Mouse (Mus musculus) kidney, embryonic 16.5 days (tissue): ENCODE data around the gene Syngr3. TPM values are rescaled to one million over a fixed set of nuclear protein-coding genes. Genes with fewer than 3 reads are reported as not detected.
A peak's percentile ranks its signal among the peaks of the same experiment; 100 is the strongest.

ENCODE experiments used
- ATAC-seq: fragments of 200-750 bp; cut with Nextera tagmentation; 2 replicates; pipeline ENCODE4 v1.8.0; 2017; ENCODE audit warnings: moderate TSS enrichment; ENCODE audit not compliant: low FRiP score, low TSS enrichment
- H3K27ac ChIP-seq: fragments of 300-500 bp; sonication (generic); 2 replicates; pipeline ENCODE4 v1.5.1; 2014; ENCODE audit warnings: low read length
- H3K27me3 ChIP-seq: fragments of 300-500 bp; sonication (generic); 2 replicates; pipeline ENCODE4 v1.6.1; 2014; ENCODE audit warnings: low read length, control low read depth, mixed read lengths; ENCODE audit not compliant: insufficient read depth
- H3K36me3 ChIP-seq: fragments of 300-500 bp; sonication (generic); 2 replicates; pipeline ENCODE4 v1.6.1; 2014; ENCODE audit warnings: low read length, control low read depth, mixed read lengths; ENCODE audit not compliant: insufficient read depth
- H3K4me1 ChIP-seq: fragments of 300-500 bp; sonication (generic); 2 replicates; pipeline ENCODE4 v1.6.1; 2014; ENCODE audit warnings: low read length, control low read depth, mixed read lengths; ENCODE audit not compliant: insufficient read depth
- H3K4me2 ChIP-seq: fragments of 300-500 bp; sonication (generic); replicated peaks from 2 replicates; pipeline ENCODE4 v1.6.1; 2014; ENCODE audit warnings: low read depth, low read length
- H3K4me3 ChIP-seq: fragments of 300-500 bp; sonication (generic); 2 replicates; pipeline ENCODE4 v1.5.1; 2014; ENCODE audit warnings: mild to moderate bottlenecking, low read length
- H3K9ac ChIP-seq: fragments of 300-500 bp; sonication (generic); replicated peaks from 2 replicates; pipeline ENCODE4 v1.6.1; 2014; ENCODE audit warnings: low read length
- H3K9me3 ChIP-seq: fragments of 300-500 bp; sonication (generic); 2 replicates; pipeline ENCODE4 v1.6.1; 2016; ENCODE audit warnings: low read length, control low read depth
- WGBS: fragments of 180-500 bp; shearing (Covaris S2); extraction: QIAGEN DNeasy Blood & Tissue Kit; methylation state at CpG from one replicate; pipeline ENCODE4 v1.1.7; 2014; 5-methylcytosine and 5-hydroxymethylcytosine counted together
- polyA plus RNA-seq: library from polyadenylated mRNA; unstranded; fragments of >200 nt; fragmentation: Nextera tagmentation; extraction: Ambion mirVana; gene quantifications from 2 replicates; pipeline ENCODE4 v1.2.1, GENCODE M21; 2015

The Syngr3 gene
- polyA plus RNA-seq, 1 experiment from 2014 or later, result 2.3 TPM

DNA sequence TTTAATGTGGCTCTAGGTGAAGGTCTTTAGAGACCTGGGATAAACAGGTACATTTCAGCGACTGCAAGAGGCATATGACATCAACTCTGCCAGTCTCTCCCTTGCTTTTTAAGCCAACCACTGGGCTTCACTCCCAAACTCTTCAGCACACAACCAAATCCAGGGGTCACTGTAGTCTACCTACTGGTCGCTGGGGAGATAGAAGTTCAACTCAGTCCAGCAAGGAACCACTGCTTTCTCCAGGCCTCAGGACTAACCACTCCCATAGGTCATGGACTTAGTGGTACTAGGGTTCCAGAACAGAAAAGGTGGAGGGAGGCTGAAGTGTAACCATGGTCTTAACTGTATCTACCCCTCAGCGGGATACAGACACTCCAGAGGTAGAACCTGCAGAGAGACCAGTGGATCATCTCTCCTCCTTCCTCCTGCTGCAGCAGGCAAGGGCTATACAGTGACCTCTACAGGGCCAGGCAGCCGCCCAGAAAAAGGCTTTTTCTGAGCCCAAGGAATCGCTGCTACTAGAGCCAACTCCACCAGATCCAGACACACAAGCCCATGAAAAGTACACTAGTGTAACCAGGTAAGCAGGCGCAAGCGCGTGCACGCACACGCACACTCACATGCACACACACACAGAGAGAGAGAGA, 40.9 kb downstream of the Syngr3 start:
- H3K4me1 ChIP-seq, result peaks cover 41% of the 10 kb centered on the region
- H3K27me3 ChIP-seq, result no peaks in the 10 kb centered on the region
- H3K27ac ChIP-seq, result no peak overlapping the region; the same call in 1 of the 2 replicates
- no peak for ATAC-seq
- peak overlapping the region; percentile 97 for H3K4me2 ChIP-seq
- H3K9me3 ChIP-seq, result no peaks in the 10 kb centered on the region
- H3K36me3 ChIP-seq, result no peaks in the 10 kb centered on the region; the same call in 1 of the 2 replicates
- WGBS, result 67% methylated on average over 10 of the region's 10 CpGs
- peak overlapping the region; percentile 83 for H3K9ac ChIP-seq
- H3K4me3 ChIP-seq, result peak overlapping the region; percentile 73

GRCm38 (mm10) chr17:24647493-24647892, 42.3 kb downstream of the Syngr3 start:
- peak overlapping the region; percentile 97 for H3K4me2 ChIP-seq
- peak overlapping the region; percentile 54 for H3K27ac ChIP-seq

GRCm38 (mm10) chr17:24646381-24646780, 43.4 kb downstream of the Syngr3 start:
- Histone ChIP-seq H3K9me3 (no peaks in the 10 kb centered on the region), H3K27me3 (no peaks in the 10 kb centered on the region), H3K4me1 (peaks cover 45% of the 10 kb centered on the region), H3K27ac (peak overlapping the region; percentile 86), H3K4me2 (no peak overlapping the region; the same call in 1 of the 2 replicates), H3K4me3 (no peak overlapping the region), H3K36me3 (peaks cover 3% of the 10 kb centered on the region), H3K9ac (no peak overlapping the region)
- WGBS, result 86% methylated on average over 4 of the region's 4 CpGs
- no peak for ATAC-seq

More at GRCm38 (mm10) chr17:24647493-24647892, 42.3 kb downstream of the Syngr3 start:
- Histone ChIP-seq H3K4me1 (peaks cover 45% of the 10 kb centered on the region), H3K9me3 (no peaks in the 10 kb centered on the region), H3K4me3 (peak overlapping the region; percentile 23), H3K36me3 (peaks cover 3% of the 10 kb centered on the region), H3K27me3 (no peaks in the 10 kb centered on the region), H3K9ac (peak overlapping the region; percentile 28)
- WGBS, result 79% methylated on average over 11 of the region's 11 CpGs
- ATAC-seq, result no peak

DNA sequence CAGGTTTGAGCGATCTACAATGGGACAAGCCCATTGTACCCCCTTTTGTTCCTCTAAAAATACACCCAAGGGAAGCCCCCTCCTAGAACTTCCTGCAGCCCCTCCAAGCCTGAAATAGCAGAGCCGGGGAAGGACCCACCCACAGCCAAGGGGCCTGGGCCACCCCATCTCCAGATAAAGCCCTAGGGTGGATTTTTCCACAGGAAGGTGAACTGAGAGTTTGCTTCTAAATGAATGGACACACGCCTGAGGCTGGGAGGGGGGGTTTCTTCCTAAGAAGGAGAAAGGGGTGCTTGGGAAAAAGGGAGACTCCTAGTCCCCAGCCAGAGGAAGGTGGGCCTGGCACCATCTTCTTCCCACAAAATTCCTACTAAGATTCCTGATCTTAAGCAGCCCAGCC, 43.8 kb downstream of the Syngr3 start:
- 79% methylated on average over 3 of the region's 3 CpGs for WGBS
- Histone ChIP-seq H3K9ac (peak overlapping the region; percentile 61; the same call in 1 of the 2 replicates), H3K4me3 (no peak overlapping the region), H3K27ac (peak overlapping the region; percentile 86), H3K4me2 (peak overlapping the region; percentile 44), H3K27me3 (no peaks in the 10 kb centered on the region), H3K4me1 (peaks cover 45% of the 10 kb centered on the region), H3K36me3 (peaks cover 3% of the 10 kb centered on the region), H3K9me3 (no peaks in the 10 kb centered on the region)
- no peak; the same call in 1 of the 2 replicates for ATAC-seq

GRCm38 (mm10) chr17:24644875-24645721, 44.7 kb downstream of the Syngr3 start:
- 68% methylated on average over 9 of the region's 9 CpGs for WGBS
- no peaks in the 10 kb centered on the region for H3K9me3 ChIP-seq
- peak overlapping the region; percentile 61 for H3K9ac ChIP-seq
- peak overlapping the region; percentile 23 for H3K4me3 ChIP-seq
- peak overlapping the region; percentile 44 for H3K4me2 ChIP-seq
- peak overlapping the region; percentile 86 for H3K27ac ChIP-seq
- ATAC-seq, result peak; percentile 28; the same call in 1 of the 2 replicates
- no peaks in the 10 kb centered on the region for H3K27me3 ChIP-seq
- peaks cover 12% of the 10 kb centered on the region for H3K36me3 ChIP-seq
- peaks cover 39% of the 10 kb centered on the region for H3K4me1 ChIP-seq

DNA sequence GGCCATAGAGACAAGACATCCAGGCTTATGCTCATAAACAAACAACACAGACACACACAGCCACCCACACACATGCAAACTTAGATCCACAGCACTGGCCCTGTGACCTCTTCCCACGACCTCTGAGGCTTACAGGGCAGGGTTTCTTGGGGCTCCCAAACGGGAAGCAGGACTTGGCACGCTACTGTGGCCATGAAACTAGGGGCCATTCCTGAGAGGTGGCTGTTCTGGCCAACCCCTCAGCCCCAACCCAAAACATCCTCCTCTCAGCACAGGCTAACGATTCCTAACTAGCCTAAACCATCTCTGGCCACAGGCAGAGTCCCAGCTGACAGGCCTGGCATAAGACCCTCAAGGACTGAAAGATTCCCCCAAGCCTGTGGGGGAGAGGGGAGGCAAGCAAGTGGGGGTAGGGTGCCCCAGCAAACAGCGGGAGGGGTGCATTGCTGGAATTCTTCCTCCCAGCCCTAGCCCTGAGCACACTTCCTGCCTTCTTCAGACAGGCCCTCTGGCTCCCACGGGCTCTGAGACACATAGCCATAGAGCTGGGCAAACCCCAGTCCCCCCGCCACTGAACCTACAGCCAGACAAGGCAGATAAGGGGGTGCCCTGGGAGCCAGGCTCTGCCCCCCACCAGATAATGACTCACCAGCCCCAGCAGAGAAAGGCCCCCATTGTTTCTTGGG, 45.6 kb downstream of the Syngr3 start:
- 23% methylated on average over 7 of the region's 7 CpGs for WGBS
- Histone ChIP-seq H3K4me3 (peak overlapping the region; percentile 23), H3K4me1 (peaks cover 43% of the 10 kb centered on the region)

GRCm38 (mm10) chr17:24642791-24643343, 46.9 kb downstream of the Syngr3 start:
- ATAC-seq, result no peak
- no peak overlapping the region for H3K27ac ChIP-seq
- 62% methylated on average over 6 of the region's 6 CpGs for WGBS
- no peaks in the 10 kb centered on the region for H3K27me3 ChIP-seq
- H3K4me2 ChIP-seq, result no peak overlapping the region
- H3K36me3 ChIP-seq, result peaks cover 13% of the 10 kb centered on the region
- peaks cover 42% of the 10 kb centered on the region for H3K4me1 ChIP-seq
- no peaks in the 10 kb centered on the region for H3K9me3 ChIP-seq
- no peak overlapping the region; the same call in 1 of the 2 replicates for H3K9ac ChIP-seq
- no peak overlapping the region for H3K4me3 ChIP-seq

More for the DNA sequence above, 45.6 kb downstream of the Syngr3 start:
- ATAC-seq, result peak; percentile 25; the same call in 1 of the 2 replicates
- Histone ChIP-seq H3K4me2 (peak overlapping the region; percentile 44), H3K27ac (peak overlapping the region; percentile 86), H3K9me3 (no peaks in the 10 kb centered on the region), H3K27me3 (no peaks in the 10 kb centered on the region), H3K36me3 (peaks cover 13% of the 10 kb centered on the region), H3K9ac (peak overlapping the region; percentile 61)

- Histone ChIP-seq H3K9ac (no peak overlapping the region), H3K27ac (no peak overlapping the region), H3K4me3 (no peak overlapping the region), H3K4me1 (peaks cover 39% of the 10 kb centered on the region), H3K4me2 (no peak overlapping the region), H3K36me3 (peaks cover 13% of the 10 kb centered on the region), H3K9me3 (no peaks in the 10 kb centered on the region), H3K27me3 (no peaks in the 10 kb centered on the region)
- ATAC-seq, result no peak
- 92% methylated on average over 14 of the region's 14 CpGs for WGBS
These were observed 47.8 kb downstream of the Syngr3 start for GRCm38 (mm10) chr17:24641944-24642343.

- H3K4me1 ChIP-seq, result peaks cover 38% of the 10 kb centered on the region
- no peaks in the 10 kb centered on the region for H3K9me3 ChIP-seq
- no peak overlapping the region for H3K4me2 ChIP-seq
- WGBS, result 95% methylated on average over 15 of the region's 15 CpGs
- no peak overlapping the region; the same call in 1 of the 2 replicates for H3K9ac ChIP-seq
- H3K27ac ChIP-seq, result peak overlapping the region; percentile 79; the same call in 1 of the 2 replicates
- H3K27me3 ChIP-seq, result no peaks in the 10 kb centered on the region
- no peak for ATAC-seq
- no peak overlapping the region for H3K4me3 ChIP-seq
- peaks cover 13% of the 10 kb centered on the region for H3K36me3 ChIP-seq
These were observed 49.2 kb downstream of the Syngr3 start for GRCm38 (mm10) chr17:24640581-24640980.
